Mouse (Mus musculus) MEL (cell line): Measurements from ENCODE around the gene Sap25. TPM values are rescaled to one million over a fixed set of nuclear protein-coding genes. Genes with fewer than 3 reads are reported as not detected.

Experiments
- DNase-seq: peaks from one replicate; pipeline ENCODE4 v3.0.0; 2011; ENCODE audit warnings: low read depth, low spot score
- H3K27ac ChIP-seq: 2 replicates; pipeline ENCODE4 v1.5.1; 2012; ENCODE audit warnings: low read depth, mild to moderate bottlenecking, control low read depth, low read length, moderate library complexity; ENCODE audit not compliant: control insufficient read depth
- H3K27me3 ChIP-seq, 2 experiments: fragments of 150-350 bp in 1 of 2; sonication (generic) in 1 of 2; 2 replicates each; pipeline ENCODE4 v1.6.1; 2012; ENCODE audit warnings: low read length in 2 of 2, mild to moderate bottlenecking in 2 of 2, improper control_type of control experiment in 1 of 2, moderate library complexity in 1 of 2; ENCODE audit not compliant: insufficient read depth in 2 of 2, control insufficient read depth in 1 of 2
- H3K36me3 ChIP-seq, 2 experiments: 2 replicates each; pipeline ENCODE4 v1.6.1; 2012 to 2014; ENCODE audit warnings: low read length in 2 of 2, improper control_type of control experiment in 1 of 2, inconsistent platforms in 1 of 2, mild to moderate bottlenecking in 1 of 2; ENCODE audit not compliant: insufficient read depth in 2 of 2, control insufficient read depth in 1 of 2
- H3K4me1 ChIP-seq, 2 experiments: fragments of 150-350 bp in 1 of 2; sonication (generic) in 1 of 2; 2 replicates each; pipeline ENCODE4 v1.6.1; 2012; ENCODE audit warnings: low read length in 2 of 2, improper control_type of control experiment in 1 of 2, mild to moderate bottlenecking in 1 of 2; ENCODE audit not compliant: insufficient read depth in 2 of 2, control insufficient read depth in 1 of 2
- H3K4me3 ChIP-seq, 2 experiments: fragments of 150-350 bp in 1 of 2; sonication (generic) in 1 of 2; 2 replicates each; pipeline ENCODE4 v1.5.1; 2012; ENCODE audit warnings: low read depth in 2 of 2, low read length in 2 of 2, mild to moderate bottlenecking in 2 of 2, moderate library complexity in 2 of 2, control low read depth in 1 of 2, improper control_type of control experiment in 1 of 2; ENCODE audit not compliant: control insufficient read depth in 1 of 2, insufficient read depth in 1 of 2
- H3K79me2 ChIP-seq: 2 replicates; pipeline ENCODE4 v1.6.1; 2012; ENCODE audit warnings: mild to moderate bottlenecking, low read length, moderate library complexity; ENCODE audit not compliant: control insufficient read depth, poor library complexity, insufficient read depth
- H3K9ac ChIP-seq: 2 replicates; pipeline ENCODE4 v1.6.1; 2012; ENCODE audit warnings: low read depth, mild to moderate bottlenecking, control low read depth, low read length, moderate library complexity; ENCODE audit not compliant: control insufficient read depth, poor library complexity, severe bottlenecking
- H3K9me3 ChIP-seq: fragments of 150-350 bp; sonication (generic); replicated peaks from 2 replicates; pipeline ENCODE4 v1.6.1; 2012; ENCODE audit warnings: mild to moderate bottlenecking, low read length, improper control_type of control experiment, moderate library complexity; ENCODE audit not compliant: insufficient read depth
- BHLHE40 ChIP-seq: IDR thresholded peaks from 2 replicates; pipeline ENCODE4 v1.6.1; 2012; ENCODE audit warnings: low read depth, mild to moderate bottlenecking, inconsistent platforms, low read length, improper control_type of control experiment, borderline replicate concordance
- CHD2 ChIP-seq: IDR thresholded peaks from 2 replicates; pipeline ENCODE4 v1.6.1; 2011; ENCODE audit warnings: low read length, improper control_type of control experiment
- CTCF ChIP-seq, 3 experiments: IDR thresholded peaks in 2 of 3; conservative IDR thresholded peaks in 1 of 3; 2 replicates each; pipeline ENCODE4 v1.5.1; 2011 to 2012; ENCODE audit warnings: low read length in 3 of 3, low read depth in 2 of 3, mild to moderate bottlenecking in 2 of 3, improper control_type of control experiment in 1 of 3, inconsistent platforms in 1 of 3, mixed read lengths in 1 of 3, moderate library complexity in 1 of 3; ENCODE audit not compliant: control insufficient read depth in 1 of 3, insufficient read depth in 1 of 3, poor library complexity in 1 of 3, severe bottlenecking in 1 of 3
- E2F4 ChIP-seq: IDR thresholded peaks from 2 replicates; pipeline ENCODE4 v1.6.1; 2011; ENCODE audit warnings: low read depth, low read length, improper control_type of control experiment, borderline replicate concordance
- ETS1 ChIP-seq: IDR thresholded peaks from 2 replicates; pipeline ENCODE4 v1.6.1; 2012; ENCODE audit warnings: low read depth, mild to moderate bottlenecking, inconsistent platforms, low read length, improper control_type of control experiment, moderate library complexity
- JUND ChIP-seq: IDR thresholded peaks from 2 replicates; pipeline ENCODE4 v1.6.1; 2011; ENCODE audit warnings: low read depth, mild to moderate bottlenecking, improper control_type of control experiment, low read length
- MAFK ChIP-seq: IDR thresholded peaks from 2 replicates; pipeline ENCODE4 v1.6.1; 2011; ENCODE audit warnings: low read depth, mild to moderate bottlenecking, low read length, improper control_type of control experiment, borderline replicate concordance
- MAX ChIP-seq: IDR thresholded peaks from 2 replicates; pipeline ENCODE4 v1.6.1; 2011; ENCODE audit warnings: low read length, improper control_type of control experiment
- MEF2A ChIP-seq: IDR thresholded peaks from 2 replicates; pipeline ENCODE4 v1.6.1; 2014; ENCODE audit warnings: low read depth, mild to moderate bottlenecking, inconsistent platforms, low read length, improper control_type of control experiment; ENCODE audit not compliant: poor library complexity, insufficient replicate concordance, severe bottlenecking; ENCODE audit errors: extremely low read depth
- MXI1 ChIP-seq: IDR thresholded peaks from 2 replicates; pipeline ENCODE4 v1.6.1; 2011; ENCODE audit warnings: mild to moderate bottlenecking, low read depth, low read length, improper control_type of control experiment
- MYB ChIP-seq: IDR thresholded peaks from 2 replicates; pipeline ENCODE4 v1.6.1; 2011; ENCODE audit warnings: mild to moderate bottlenecking, low read depth, low read length, improper control_type of control experiment
- MYC ChIP-seq: IDR thresholded peaks from 2 replicates; pipeline ENCODE4 v1.6.1; 2011; ENCODE audit warnings: low read depth, mild to moderate bottlenecking, low read length, improper control_type of control experiment, moderate library complexity
- NELFE ChIP-seq: IDR thresholded peaks from 2 replicates; pipeline ENCODE4 v1.6.1; 2011; ENCODE audit warnings: low read depth, low read length, improper control_type of control experiment
- NRF1 ChIP-seq: IDR thresholded peaks from 2 replicates; pipeline ENCODE4 v1.6.1; 2014; ENCODE audit warnings: low read depth, mild to moderate bottlenecking, inconsistent platforms, low read length, improper control_type of control experiment, moderate library complexity; ENCODE audit not compliant: poor library complexity, insufficient read depth, severe bottlenecking
- POLR2A ChIP-seq, 2 experiments: IDR thresholded peaks; 2 replicates each; pipeline ENCODE4 v1.6.1; 2011 to 2012; ENCODE audit warnings: low read length in 2 of 2, mild to moderate bottlenecking in 2 of 2, control low read depth in 1 of 2, improper control_type of control experiment in 1 of 2, low read depth in 1 of 2, moderate library complexity in 1 of 2; ENCODE audit not compliant: control insufficient read depth in 1 of 2, insufficient read depth in 1 of 2, poor library complexity in 1 of 2
- POLR2AphosphoS2 ChIP-seq: IDR thresholded peaks from 2 replicates; pipeline ENCODE4 v1.6.1; 2011; ENCODE audit warnings: low read length, improper control_type of control experiment
- RAD21 ChIP-seq: IDR thresholded peaks from 2 replicates; pipeline ENCODE4 v1.6.1; 2011; ENCODE audit warnings: mild to moderate bottlenecking, low read depth, low read length, improper control_type of control experiment
- RCOR1 ChIP-seq: IDR thresholded peaks from 2 replicates; pipeline ENCODE4 v1.6.1; 2012; ENCODE audit warnings: low read depth, mild to moderate bottlenecking, inconsistent platforms, low read length, improper control_type of control experiment
- SIN3A ChIP-seq: IDR thresholded peaks from 2 replicates; pipeline ENCODE4 v1.6.1; 2012; ENCODE audit warnings: low read length, improper control_type of control experiment, inconsistent platforms
- TBP ChIP-seq: IDR thresholded peaks from 2 replicates; pipeline ENCODE4 v1.8.0; 2011; ENCODE audit warnings: low read depth, low read length, improper control_type of control experiment
- TCF12 ChIP-seq: IDR thresholded peaks from 2 replicates; pipeline ENCODE4 v1.6.1; 2014; ENCODE audit warnings: low read depth, mild to moderate bottlenecking, inconsistent platforms, low read length, improper control_type of control experiment, moderate library complexity
- UBTF ChIP-seq: IDR thresholded peaks from 2 replicates; pipeline ENCODE4 v1.6.1; 2012; ENCODE audit warnings: low read depth, mild to moderate bottlenecking, inconsistent platforms, low read length, improper control_type of control experiment, moderate library complexity, borderline replicate concordance; ENCODE audit not compliant: insufficient read depth
- USF1 ChIP-seq: IDR thresholded peaks from 2 replicates; pipeline ENCODE4 v1.6.1; 2014; ENCODE audit warnings: low read depth, mild to moderate bottlenecking, inconsistent platforms, low read length, improper control_type of control experiment, moderate library complexity
- ZMIZ1 ChIP-seq: IDR thresholded peaks from 2 replicates; pipeline ENCODE4 v1.6.1; 2012; ENCODE audit warnings: low read depth, mild to moderate bottlenecking, inconsistent platforms, low read length, improper control_type of control experiment, moderate library complexity
- ZNF384 ChIP-seq: IDR thresholded peaks from 2 replicates; pipeline ENCODE4 v1.6.1; 2012; ENCODE audit warnings: low read depth, mild to moderate bottlenecking, inconsistent platforms, low read length, improper control_type of control experiment
- polyA plus RNA-seq, 2 experiments: library from polyadenylated mRNA; stranded (reverse) in 1 of 2; unstranded in 1 of 2; fragments of >175 nt in 1 of 2; fragments of >200 nt in 1 of 2; gene quantifications; 2 replicates each; pipeline versions ENCODE4 v1.2.1 to v1.2.4; 2012; ENCODE audit warnings: low replicate concordance in 2 of 2, low read depth in 1 of 2; ENCODE audit not compliant: insufficient read length in 2 of 2, insufficient read depth in 1 of 2, missing spikeins in 1 of 2
- total RNA-seq: library from RNA; depleted of rRNA; stranded (reverse); fragments of 300-350 nt; gene quantifications from 2 replicates; pipeline ENCODE4 v1.2.3, GENCODE M21; 2012

The Sap25 gene
- total and polyA plus RNA-seq, 3 experiments, result 1.9 to 22.7 TPM; not detected in 1

- TF ChIP-seq BHLHE40 (no peak), MXI1 (peak; percentile 67), TBP (peak; percentile 50; the same call in 1 of the 2 replicates), MAFK (peak; percentile 19; the same call in 1 of the 2 replicates), TCF12 (no peak), CHD2 (no peak), MAX (0 out of 2 replicates have a peak, but pooled peaks have one; percentile 29), MYC (0 out of 2 replicates have a peak, but pooled peaks have one; percentile 24), SIN3A (peak; percentile 75), NRF1 (no peak), USF1 (no peak), RCOR1 (no peak)
- Histone ChIP-seq H3K9me3 (no peaks in the 10 kb centered on the region), H3K36me3 (peaks cover 0 to 37% of the 10 kb centered on the region in 2 experiments; a peak in 3 of 4 replicates), H3K9ac (peak overlapping the region; percentile 83), H3K4me1 (peaks cover 8 to 32% of the 10 kb centered on the region in 2 experiments; a peak in 3 of 4 replicates), H3K4me3 (peak overlapping the region; percentile 63 to 91), H3K27ac (peak overlapping the region; percentile 77), H3K27me3 (no peaks in the 10 kb centered on the region), H3K79me2 (peaks cover 45% of the 10 kb centered on the region)
- peak; percentile 88 for DNase-seq
Measured at GRCm38 (mm10) chr5:137683388-137684293, 42.5 kb downstream of the Sap25 start.

- Histone ChIP-seq H3K9ac (peak within 1 kb of the TSS; percentile 83), H3K27me3 (no peaks in the 10 kb centered on the region), H3K36me3 (peaks cover 0 to 37% of the 10 kb centered on the region in 2 experiments; a peak in 3 of 4 replicates), H3K4me3 (peak within 1 kb of the TSS; percentile 63 to 91), H3K4me1 (peaks cover 8 to 32% of the 10 kb centered on the region in 2 experiments; a peak in 3 of 4 replicates), H3K9me3 (no peaks in the 10 kb centered on the region), H3K79me2 (peaks cover 42% of the 10 kb centered on the region), H3K27ac (peak within 1 kb of the TSS; percentile 88)
- DNase-seq, result peak; percentile 100
- TF ChIP-seq MXI1, result peak; percentile 80; the same call in 1 of the 2 replicates
- TF ChIP-seq USF1, result 0 out of 2 replicates have a peak, but pooled peaks have one; percentile 17
- peak; percentile 74; the same call in 1 of the 2 replicates for TF ChIP-seq E2F4
- TF ChIP-seq UBTF, result 0 out of 2 replicates have a peak, but pooled peaks have one; percentile 48
- TF ChIP-seq CTCF (IDR thresholded peaks at IDR 0.05 in 2 of 3, conservative IDR thresholded peaks at IDR 0.05 in 1 of 3; ENCODE audit: control insufficient read depth in 1 of 3, insufficient read depth in 1 of 3, low read depth in 2 of 3, low read length in 3 of 3, poor library complexity in 1 of 3, severe bottlenecking in 1 of 3), result no peak
- TF ChIP-seq MEF2A, result no peak
- peak; percentile 77 for TF ChIP-seq NRF1
- peak; percentile 77 for TF ChIP-seq POLR2AphosphoS2
- TF ChIP-seq MAX, result peak; percentile 90
- peak; percentile 81 for TF ChIP-seq SIN3A
- TF ChIP-seq NELFE, result peak; percentile 89
- no peak for TF ChIP-seq ZNF384
- no peak for TF ChIP-seq MYB
- no peak for TF ChIP-seq JUND
- no peak for TF ChIP-seq TBP
- 0 out of 2 replicates have a peak, but pooled peaks have one; percentile 17 for TF ChIP-seq ETS1
- TF ChIP-seq CHD2, result peak; percentile 71
- no peak for TF ChIP-seq RAD21
- peak; percentile 75 to 81 for TF ChIP-seq POLR2A (IDR thresholded peaks at IDR 0.05; ENCODE audit: control insufficient read depth in 1 of 2, insufficient read depth in 1 of 2, low read depth in 1 of 2, low read length in 2 of 2, poor library complexity in 1 of 2)
- TF ChIP-seq ZMIZ1, result peak; percentile 61; the same call in 1 of the 2 replicates
Measured at GRCm38 (mm10) chr5:137684294-137685123, 43.4 kb downstream of the Sap25 start, which contains the start of gene Agfg2. Gene Agfg2, minus strand, starts transcription at chr5:137684726.
